10 mouse cellular contexts compared by ENCODE assay signal in the genomic region with DNA sequence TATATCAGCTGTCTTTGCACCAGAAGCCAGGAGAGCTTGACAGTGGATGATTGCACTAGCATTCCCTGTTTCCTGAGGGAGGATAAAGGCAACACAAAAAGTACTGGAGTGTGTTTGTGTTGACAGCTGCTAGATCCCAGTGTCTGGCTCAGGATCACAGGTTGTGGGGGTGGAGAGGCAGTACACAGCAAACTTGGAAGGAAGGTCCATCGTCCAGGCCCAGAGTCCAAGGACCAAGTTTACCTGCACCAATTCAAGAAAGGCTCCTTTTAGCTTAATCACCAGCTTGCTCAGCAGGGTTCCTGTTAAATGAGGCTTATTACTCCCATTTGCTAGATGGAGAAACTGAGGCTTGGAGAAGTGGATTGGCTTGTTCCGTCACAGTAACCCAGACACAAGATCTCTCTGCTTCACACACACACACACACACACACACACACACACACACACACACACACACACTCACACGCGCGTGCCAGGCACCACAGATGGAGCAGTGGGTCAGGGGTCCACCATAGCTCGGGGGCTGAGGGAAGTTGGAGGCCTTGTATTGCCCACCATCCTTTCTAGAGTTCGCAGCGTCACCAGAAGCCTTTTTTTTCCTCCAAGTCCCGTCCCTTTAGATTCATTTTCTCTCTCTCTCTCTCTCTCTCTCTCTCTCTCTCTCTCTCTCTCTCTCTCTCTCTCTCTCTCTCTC. TPM values are rescaled to one million over a fixed set of nuclear protein-coding genes. Genes with fewer than 3 reads are reported as not detected.
DNase-seq lines count a peak whose midpoint lies in the region; ATAC-seq and TF ChIP-seq lines count a peak whose summit lies in the region.
"Had no signal": no experiment of that assay in that cellular context is flagged by ENCODE, and none has a peak within 500 bp of the region (broad histone marks: within the 10 kb centered on the region; RNA-seq: fewer than 3 reads in every experiment).

No protein-coding gene starts in this region.

- peaks cover 13% of the 10 kb centered on the region for H3K4me1 ChIP-seq in heart, embryonic 13.5 days
- peaks cover 11% of the 10 kb centered on the region for H3K4me1 ChIP-seq in forebrain, embryonic 13.5 days
- peaks cover 29% of the 10 kb centered on the region for H3K4me1 ChIP-seq in kidney, embryonic 15.5 days
- no peaks in the 10 kb centered on the region; the same call in 1 of the 2 replicates for H3K4me1 ChIP-seq in midbrain, postnatal 0 days (ENCODE audit: insufficient read depth, low read length)
- no peaks in the 10 kb centered on the region; the same call in 1 of the 2 replicates for H3K4me1 ChIP-seq in heart, adult 2 months (ENCODE audit: control insufficient read depth, insufficient read depth, low read length)

- no peak for TF ChIP-seq POLR2A in heart, adult 2 months (IDR thresholded peaks at IDR 0.05; ENCODE audit: insufficient read depth, low read depth, low read length)

- H3K27me3 ChIP-seq in heart, embryonic 13.5 days (replicated peaks), result peaks cover 13% of the 10 kb centered on the region; the same call in 1 of the 2 replicates
- peaks cover 10% of the 10 kb centered on the region; the same call in 1 of the 2 replicates for H3K27me3 ChIP-seq in forebrain, embryonic 13.5 days
- H3K27me3 ChIP-seq in kidney, embryonic 15.5 days, result no peaks in the 10 kb centered on the region
- no peaks in the 10 kb centered on the region for H3K27me3 ChIP-seq in midbrain, postnatal 0 days (ENCODE audit: insufficient read depth, low read length)
- no peaks in the 10 kb centered on the region; the same call in 1 of the 2 replicates for H3K27me3 ChIP-seq in heart, adult 2 months (ENCODE audit: control insufficient read depth, insufficient read depth, low read length)

- H3K9ac ChIP-seq in heart, embryonic 13.5 days, result peak overlapping the region; percentile 81; the same call in 1 of the 2 replicates
- peak overlapping the region; percentile 71; the same call in 1 of the 2 replicates for H3K9ac ChIP-seq in forebrain, embryonic 13.5 days
- no peak overlapping the region for H3K9ac ChIP-seq in kidney, embryonic 15.5 days
- peak overlapping the region; percentile 70 for H3K9ac ChIP-seq in midbrain, postnatal 0 days (replicated peaks; ENCODE audit: low read length, poor library complexity, severe bottlenecking)
- no peak overlapping the region for H3K9ac ChIP-seq in heart, adult 2 months (ENCODE audit: low read depth, low read length)

- no peaks in the 10 kb centered on the region for H3K9me3 ChIP-seq in heart, embryonic 13.5 days
- no peaks in the 10 kb centered on the region for H3K9me3 ChIP-seq in forebrain, embryonic 13.5 days (replicated peaks)
- no peaks in the 10 kb centered on the region for H3K9me3 ChIP-seq in kidney, embryonic 15.5 days (replicated peaks)
- no peaks in the 10 kb centered on the region for H3K9me3 ChIP-seq in midbrain, postnatal 0 days (ENCODE audit: low read length)

- no peaks in the 10 kb centered on the region for H3K36me3 ChIP-seq in heart, embryonic 13.5 days
- H3K36me3 ChIP-seq in forebrain, embryonic 13.5 days (ENCODE audit: poor library complexity, severe bottlenecking), result no peaks in the 10 kb centered on the region
- H3K36me3 ChIP-seq in kidney, embryonic 15.5 days, result no peaks in the 10 kb centered on the region
- no peaks in the 10 kb centered on the region for H3K36me3 ChIP-seq in midbrain, postnatal 0 days (ENCODE audit: insufficient read depth, low read length)
- no peaks in the 10 kb centered on the region for H3K36me3 ChIP-seq in heart, adult 2 months (ENCODE audit: control insufficient read depth, insufficient read depth, low read length)

- ATAC-seq in heart, embryonic 13.5 days (ENCODE audit: extremely low read depth, insufficient number of reproducible peaks, low FRiP score, low TSS enrichment), result no peak
- ATAC-seq in forebrain, embryonic 13.5 days, result peak; percentile 71
- no peak for ATAC-seq in kidney, embryonic 15.5 days (replicated peaks; ENCODE audit: low FRiP score)
- ATAC-seq in midbrain, postnatal 0 days (ENCODE audit: low FRiP score), result 0 out of 2 replicates have a peak, but pooled peaks have one; percentile 50

- peak overlapping the region; percentile 64 for H3K4me3 ChIP-seq in heart, embryonic 13.5 days
- peak overlapping the region; percentile 51 for H3K4me3 ChIP-seq in forebrain, embryonic 13.5 days
- peak overlapping the region; percentile 50 for H3K4me3 ChIP-seq in kidney, embryonic 15.5 days (replicated peaks)
- H3K4me3 ChIP-seq in midbrain, postnatal 0 days (ENCODE audit: low read depth, low read length), result peak overlapping the region; percentile 43
- no peak overlapping the region for H3K4me3 ChIP-seq in heart, adult 2 months

- no peak for TF ChIP-seq EP300 in heart, adult 2 months (IDR thresholded peaks at IDR 0.05; ENCODE audit: insufficient read depth, low read depth, low read length)

- 36% methylated on average over 9 of the region's 9 CpGs for WGBS in heart, embryonic 13.5 days
- 34% methylated on average over 9 of the region's 9 CpGs for WGBS in forebrain, embryonic 13.5 days
- 21% methylated on average over 9 of the region's 9 CpGs for WGBS in kidney, embryonic 15.5 days
- 35% methylated on average over 9 of the region's 9 CpGs for WGBS in midbrain, postnatal 0 days
- 48% methylated on average over 9 of the region's 9 CpGs for WGBS in heart, adult 2 months

- intact Hi-C loops in gastrocnemius, postnatal 14 days (cut with DNase I; ENCODE audit: low total_unique reads), result no loop called here
- intact Hi-C loops in heart, adult 2 months (cut with DNase I), result no loop called here

- peak overlapping the region; percentile 95 for H3K4me2 ChIP-seq in heart, embryonic 13.5 days
- H3K4me2 ChIP-seq in forebrain, embryonic 13.5 days, result peak overlapping the region; percentile 74
- peak overlapping the region; percentile 85 for H3K4me2 ChIP-seq in kidney, embryonic 15.5 days
- H3K4me2 ChIP-seq in midbrain, postnatal 0 days (ENCODE audit: low read depth, low read length, poor library complexity, severe bottlenecking), result peak overlapping the region; percentile 91

- no peak overlapping the region for H3K27ac ChIP-seq in heart, embryonic 13.5 days (replicated peaks)
- H3K27ac ChIP-seq in forebrain, embryonic 13.5 days, result peak overlapping the region; percentile 27; the same call in 1 of the 2 replicates
- H3K27ac ChIP-seq in kidney, embryonic 15.5 days, result peak overlapping the region; percentile 86
- H3K27ac ChIP-seq in midbrain, postnatal 0 days (ENCODE audit: low read depth, low read length), result no peak overlapping the region
- H3K27ac ChIP-seq in heart, adult 2 months, result no peak overlapping the region

- no peak for DNase-seq in heart, adult 9 months (ENCODE audit: low spot score in 2 of 2)
- DNase-seq in midbrain, postnatal 0 days (ENCODE audit: low spot score), result no peak
- no peak for DNase-seq in spleen, adult 12 weeks (ENCODE audit: low spot score)
- no peak for DNase-seq in gastrocnemius, postnatal 14 days
- no peak for DNase-seq in heart, adult 2 months
- DNase-seq: heart, postnatal 36 days had no signal

- no peak for TF ChIP-seq CTCF in midbrain, postnatal 0 days (IDR thresholded peaks at IDR 0.05)
- no peak for TF ChIP-seq CTCF in heart, adult 2 months (IDR thresholded peaks at IDR 0.05)

- no peaks in the 10 kb centered on the region for H3K79me2 ChIP-seq in heart, adult 2 months (replicated peaks; ENCODE audit: control insufficient read depth, insufficient read depth, low read length)

RNA-seq across cellular contexts. Expression of a gene that starts 45.3 kb away (rescaled TPM):
- 0.23 TPM in 1 of 2 replicates, not detected in the other for polyA plus RNA-seq in heart, embryonic 13.5 days (2015; fragmentation: Nextera tagmentation; extraction: Ambion mirVana)
- 0.09 TPM in 2 replicates for polyA plus RNA-seq in forebrain, embryonic 13.5 days (2015; fragmentation: Nextera tagmentation; extraction: Ambion mirVana)
- polyA plus RNA-seq in kidney, embryonic 15.5 days (2015; fragmentation: Nextera tagmentation; extraction: Ambion mirVana), result 127 and 129 TPM in 2 replicates
- 6.4 and 13.3 TPM in 2 replicates for total RNA-seq in midbrain, postnatal 0 days (2014; rRNA removed)
- polyA plus RNA-seq in midbrain, postnatal 0 days (2015; fragmentation: Nextera tagmentation; extraction: Ambion mirVana), result 2.7 and 4.0 TPM in 2 replicates
- not detected for total RNA-seq in gastrocnemius, postnatal 14 days (2021)
- not detected for total RNA-seq in heart, adult 2 months (2021)
- not detected in 2 replicates for polyA plus RNA-seq in heart, adult 2 months (2012; rRNA removed)
- total RNA-seq: heart, postnatal 36 days had no signal
- polyA plus RNA-seq: urinary bladder, adult 2 months had no signal

Comparison
In these comparisons a context has a peak if more than half of its experiments do, and no peak if none do; other contexts are left out.
1. H3K9ac ChIP-seq: peak in heart, embryonic 13.5 days (single experiment), forebrain, embryonic 13.5 days (single experiment) and midbrain, postnatal 0 days (single experiment); none in kidney, embryonic 15.5 days (single experiment) and heart, adult 2 months (single experiment).
2. ATAC-seq: peak in forebrain, embryonic 13.5 days (single experiment) and midbrain, postnatal 0 days (single experiment); none in heart, embryonic 13.5 days (single experiment) and kidney, embryonic 15.5 days (single experiment).
3. H3K27ac ChIP-seq: peak in forebrain, embryonic 13.5 days (single experiment) and kidney, embryonic 15.5 days (single experiment); none in heart, embryonic 13.5 days (single experiment), midbrain, postnatal 0 days (single experiment) and heart, adult 2 months (single experiment).
4. RNA of a gene that starts 45.3 kb away (polyA plus RNA-seq): 127 to 129 TPM in kidney, embryonic 15.5 days; 2.7 to 4.0 TPM in midbrain, postnatal 0 days, 0.23 TPM in heart, embryonic 13.5 days, 0.09 TPM in forebrain, embryonic 13.5 days and not detected in heart, adult 2 months; every median in the first group is over 10 times any median in the second.
5. Peak in every context shown above with its lines, with median percentiles within 50 percentile points of each other: H3K4me2 ChIP-seq.